Mouse (Mus musculus): ENCODE results near the gene Olfr1410.

DNA sequence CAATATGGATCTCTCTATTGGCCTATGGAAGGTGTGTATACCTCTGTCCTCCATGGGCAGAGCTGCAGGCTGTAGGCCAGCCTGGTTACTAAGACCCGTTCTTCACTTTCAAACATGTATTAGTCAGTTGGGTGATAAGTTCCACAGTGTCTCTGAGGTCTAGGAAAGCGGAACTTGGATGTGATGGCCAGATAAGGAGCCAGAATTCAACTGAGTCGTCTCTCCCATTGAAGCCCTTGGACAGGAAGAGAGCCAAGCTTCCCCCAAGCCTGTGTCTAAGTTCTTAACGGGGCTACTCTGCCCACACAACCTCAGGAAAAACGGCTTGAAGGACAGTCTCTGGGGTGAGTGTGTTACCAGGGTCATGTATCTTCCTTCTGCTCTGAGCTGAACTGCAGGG, 53.8 kb downstream of the Olfr1410 start:
- TF ChIP-seq CTCF (IDR thresholded peaks at IDR 0.05; ENCODE audit: low read depth, low read length) (no peak), POLR2A (IDR thresholded peaks at IDR 0.05; ENCODE audit: borderline replicate concordance, low read depth, low read length) (no peak)
